Mouse (Mus musculus) heart, embryonic 15.5 days (tissue): ENCODE results near the gene Lamtor2. TPM values are rescaled to one million over a fixed set of nuclear protein-coding genes. Genes with fewer than 3 reads are reported as not detected.

Source experiments
- ATAC-seq: fragments of 200-750 bp; cut with Nextera tagmentation; replicated peaks from 2 replicates; pipeline ENCODE4 v1.8.0; 2017; ENCODE audit warnings: low read depth, moderate TSS enrichment; ENCODE audit not compliant: insufficient number of reproducible peaks, insufficient read depth, low FRiP score
- H3K27ac ChIP-seq: fragments of 300-500 bp; sonication (generic); 2 replicates; pipeline ENCODE4 v1.5.1; 2015; ENCODE audit warnings: mild to moderate bottlenecking, inconsistent platforms
- H3K27me3 ChIP-seq: fragments of 300-500 bp; sonication (generic); 2 replicates; pipeline ENCODE4 v1.6.1; 2015; ENCODE audit warnings: inconsistent platforms
- H3K36me3 ChIP-seq: fragments of 300-500 bp; sonication (generic); 2 replicates; pipeline ENCODE4 v1.6.1; 2015; ENCODE audit warnings: mild to moderate bottlenecking, inconsistent platforms
- H3K4me1 ChIP-seq: fragments of 300-500 bp; sonication (generic); replicated peaks from 2 replicates; pipeline ENCODE4 v1.6.1; 2015; ENCODE audit warnings: inconsistent platforms
- H3K4me2 ChIP-seq: fragments of 300-500 bp; sonication (generic); 2 replicates; pipeline ENCODE4 v1.6.1; 2015; ENCODE audit warnings: inconsistent platforms, mild to moderate bottlenecking, moderate library complexity
- H3K4me3 ChIP-seq: fragments of 300-500 bp; sonication (generic); 2 replicates; pipeline ENCODE4 v1.5.1; 2015; ENCODE audit warnings: mild to moderate bottlenecking, inconsistent platforms
- H3K9ac ChIP-seq: fragments of 300-500 bp; sonication (generic); 2 replicates; pipeline ENCODE4 v1.6.1; 2015; ENCODE audit warnings: mild to moderate bottlenecking, inconsistent platforms
- H3K9me3 ChIP-seq: fragments of 300-500 bp; sonication (generic); replicated peaks from 2 replicates; pipeline ENCODE4 v1.6.1; 2016; ENCODE audit warnings: inconsistent platforms
- WGBS: fragments of 180-500 bp; shearing (Covaris S2); methylation state at CpG from one replicate; pipeline ENCODE4 v1.1.7; 2015; ENCODE audit warnings: mixed read lengths; 5-methylcytosine and 5-hydroxymethylcytosine counted together
- polyA plus RNA-seq: library from polyadenylated mRNA; unstranded; fragments of >200 nt; fragmentation: Nextera tagmentation; extraction: Ambion mirVana; gene quantifications from 2 replicates; pipeline ENCODE4 v1.2.1, GENCODE M21; 2015

Gene Lamtor2
- polyA plus RNA-seq, 1 experiment from 2014 or later, result 119 TPM

- Histone ChIP-seq H3K27me3 (no peaks in the 10 kb centered on the region), H3K36me3 (peaks cover 31% of the 10 kb centered on the region), H3K4me3 (peak within 1 kb of the TSS; percentile 96), H3K9me3 (no peaks in the 10 kb centered on the region), H3K9ac (peak within 1 kb of the TSS; percentile 81), H3K27ac (peak within 1 kb of the TSS; percentile 99), H3K4me2 (peak within 1 kb of the TSS; percentile 88), H3K4me1 (peaks cover 23% of the 10 kb centered on the region)
- peak; percentile 89 for ATAC-seq
- WGBS, result 0% methylated on average over 23 of the region's 37 CpGs
Measured at GRCm38 (mm10) chr3:88553525-88553879, 628 bp upstream of the Lamtor2 start, which contains the start of gene Ubqln4. Ubqln4 (plus strand) TSS chr3:88553758.

- Histone ChIP-seq H3K9me3 (no peaks in the 10 kb centered on the region), H3K27me3 (no peaks in the 10 kb centered on the region), H3K9ac (peak overlapping the region; percentile 81), H3K4me2 (peak overlapping the region; percentile 88), H3K4me1 (peaks cover 23% of the 10 kb centered on the region), H3K27ac (peak overlapping the region; percentile 99), H3K36me3 (peaks cover 19% of the 10 kb centered on the region), H3K4me3 (peak overlapping the region; percentile 96)
- 16% methylated on average over 16 of the region's 16 CpGs for WGBS
- no peak for ATAC-seq
Measured at GRCm38 (mm10) chr3:88552082-88552645, 710 bp downstream of the Lamtor2 start.

DNA sequence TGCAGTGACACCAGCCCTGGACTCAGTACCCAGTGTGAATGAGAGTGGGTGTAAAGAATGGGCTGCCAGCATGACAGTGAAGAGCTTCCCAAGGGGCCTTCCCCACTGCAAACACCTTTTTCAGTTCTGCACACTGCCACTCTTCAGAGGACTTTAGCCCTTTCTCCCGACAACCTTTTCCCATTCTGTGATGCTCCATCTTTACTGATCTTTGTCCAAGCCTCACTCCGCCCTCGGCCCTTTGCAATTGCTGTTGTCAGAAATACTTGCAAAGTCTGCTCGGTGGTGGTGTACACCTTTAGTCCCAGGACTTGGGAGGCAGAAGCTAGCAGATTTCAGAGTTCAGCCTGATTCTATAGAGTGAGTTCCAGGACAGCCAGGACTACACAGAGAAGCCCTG lies 1.3 kb downstream of the Lamtor2 start:
- Histone ChIP-seq H3K4me1 (peaks cover 23% of the 10 kb centered on the region), H3K36me3 (peaks cover 13% of the 10 kb centered on the region), H3K27ac (no peak overlapping the region), H3K4me2 (peak overlapping the region; percentile 88), H3K27me3 (no peaks in the 10 kb centered on the region), H3K4me3 (no peak overlapping the region; the same call in 1 of the 2 replicates), H3K9me3 (no peaks in the 10 kb centered on the region), H3K9ac (no peak overlapping the region)
- ATAC-seq, result no peak
- 79% methylated on average over 4 of the region's 4 CpGs for WGBS

- Histone ChIP-seq H3K36me3 (no peaks in the 10 kb centered on the region), H3K27me3 (no peaks in the 10 kb centered on the region), H3K4me1 (peaks cover 13% of the 10 kb centered on the region), H3K4me3 (no peak within 1 kb of the TSS), H3K27ac (no peak within 1 kb of the TSS), H3K9ac (no peak within 1 kb of the TSS), H3K4me2 (no peak within 1 kb of the TSS), H3K9me3 (no peaks in the 10 kb centered on the region)
- 60% methylated on average over 18 of the region's 18 CpGs for WGBS
- no peak for ATAC-seq
Measured at GRCm38 (mm10) chr3:88548180-88548917, 4.5 kb downstream of the Lamtor2 start, which contains the start of gene Rab25. Rab25 (minus strand) TSS chr3:88548300.

- no peak for ATAC-seq
- no peak overlapping the region for H3K4me3 ChIP-seq
- no peak overlapping the region for H3K9ac ChIP-seq
- WGBS, result 60% methylated on average over 6 of the region's 6 CpGs
- H3K27me3 ChIP-seq, result no peaks in the 10 kb centered on the region
- no peaks in the 10 kb centered on the region for H3K9me3 ChIP-seq
- peaks cover 10% of the 10 kb centered on the region for H3K4me1 ChIP-seq
- H3K36me3 ChIP-seq, result no peaks in the 10 kb centered on the region
- H3K4me2 ChIP-seq, result no peak overlapping the region
- no peak overlapping the region for H3K27ac ChIP-seq
Measured at GRCm38 (mm10) chr3:88546674-88547418, 6.0 kb downstream of the Lamtor2 start.

GRCm38 (mm10) chr3:88544955-88545591 lies 7.8 kb downstream of the Lamtor2 start:
- Histone ChIP-seq H3K9ac (no peak overlapping the region), H3K4me2 (no peak overlapping the region), H3K36me3 (no peaks in the 10 kb centered on the region; the same call in 1 of the 2 replicates), H3K4me1 (peaks cover 8% of the 10 kb centered on the region), H3K9me3 (no peaks in the 10 kb centered on the region), H3K4me3 (no peak overlapping the region), H3K27ac (no peak overlapping the region), H3K27me3 (no peaks in the 10 kb centered on the region)
- ATAC-seq, result no peak
- WGBS, result 61% methylated on average over 20 of the region's 20 CpGs

- no peak overlapping the region for H3K27ac ChIP-seq
- H3K9ac ChIP-seq, result no peak overlapping the region
- H3K4me3 ChIP-seq, result no peak overlapping the region
- ATAC-seq, result no peak
- no peaks in the 10 kb centered on the region; the same call in 1 of the 2 replicates for H3K36me3 ChIP-seq
- no peak overlapping the region for H3K4me2 ChIP-seq
- no peaks in the 10 kb centered on the region for H3K9me3 ChIP-seq
- peaks cover 11% of the 10 kb centered on the region for H3K4me1 ChIP-seq
- WGBS, result 32% methylated on average over 5 of the region's 5 CpGs
- no peaks in the 10 kb centered on the region for H3K27me3 ChIP-seq
Measured at GRCm38 (mm10) chr3:88544514-88544913, 8.4 kb downstream of the Lamtor2 start.

- Histone ChIP-seq H3K4me3 (no peak overlapping the region), H3K9me3 (no peaks in the 10 kb centered on the region), H3K36me3 (no peaks in the 10 kb centered on the region; the same call in 1 of the 2 replicates), H3K4me1 (peaks cover 11% of the 10 kb centered on the region), H3K27ac (no peak overlapping the region), H3K27me3 (no peaks in the 10 kb centered on the region), H3K9ac (no peak overlapping the region), H3K4me2 (no peak overlapping the region)
- ATAC-seq, result no peak
- 57% methylated on average over 5 of the region's 5 CpGs for WGBS
Measured at GRCm38 (mm10) chr3:88543651-88544410, 9.0 kb downstream of the Lamtor2 start.

- Histone ChIP-seq H3K4me2 (no peak overlapping the region), H3K4me1 (peaks cover 16% of the 10 kb centered on the region), H3K9ac (no peak overlapping the region), H3K4me3 (no peak overlapping the region), H3K27me3 (no peaks in the 10 kb centered on the region), H3K9me3 (no peaks in the 10 kb centered on the region), H3K27ac (no peak overlapping the region), H3K36me3 (peaks cover 5% of the 10 kb centered on the region; the same call in 1 of the 2 replicates)
- no peak for ATAC-seq
- WGBS, result 82% methylated on average over 8 of the region's 8 CpGs
Measured at GRCm38 (mm10) chr3:88543174-88543573, 9.7 kb downstream of the Lamtor2 start.

GRCm38 (mm10) chr3:88542486-88542885 lies 10.4 kb downstream of the Lamtor2 start:
- Histone ChIP-seq H3K9ac (no peak overlapping the region), H3K9me3 (no peaks in the 10 kb centered on the region), H3K27ac (no peak overlapping the region), H3K4me1 (peaks cover 18% of the 10 kb centered on the region), H3K4me2 (no peak overlapping the region), H3K27me3 (no peaks in the 10 kb centered on the region), H3K36me3 (peaks cover 12% of the 10 kb centered on the region; the same call in 1 of the 2 replicates), H3K4me3 (no peak overlapping the region)
- no peak for ATAC-seq
- WGBS, result 69% methylated on average over 4 of the region's 4 CpGs
